ENCODE assay signal across 22 mouse cellular contexts in the genomic region with DNA sequence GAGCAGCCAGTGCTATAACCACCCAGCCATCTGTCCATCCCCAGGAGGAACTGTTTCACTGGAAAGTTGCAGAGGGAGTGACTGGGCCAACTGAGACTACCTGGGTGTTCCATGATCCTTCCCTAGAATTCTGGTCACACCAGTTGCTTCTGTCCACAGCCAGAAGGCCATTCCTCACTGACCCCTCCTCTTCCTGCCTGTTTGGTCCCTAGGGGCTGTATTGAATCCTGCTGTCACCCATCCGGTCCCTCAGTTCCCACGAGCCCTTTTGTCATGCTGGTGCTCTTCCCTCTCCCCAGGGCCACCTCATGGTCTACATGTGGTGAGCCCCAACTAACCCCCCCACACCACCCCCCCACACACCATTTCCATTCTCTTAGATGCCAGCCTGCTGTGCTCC. TPM values are rescaled to one million over a fixed set of nuclear protein-coding genes. Genes with fewer than 3 reads are reported as not detected.
"Had no signal": no experiment of that assay in that cellular context is flagged by ENCODE, and none has a peak within 500 bp of the region (broad histone marks: within the 10 kb centered on the region; RNA-seq: fewer than 3 reads in every experiment).

No protein-coding gene starts in this region.

- H3K9ac ChIP-seq: limb, embryonic 15.5 days; liver, embryonic 12.5 days; midbrain, embryonic 13.5 days; neural tube, embryonic 15.5 days had no signal

- H3K9me3 ChIP-seq: limb, embryonic 15.5 days; liver, embryonic 12.5 days; midbrain, embryonic 13.5 days; neural tube, embryonic 15.5 days had no signal

- H3K27me3 ChIP-seq: limb, embryonic 15.5 days; liver, embryonic 12.5 days; midbrain, embryonic 13.5 days; neural tube, embryonic 15.5 days had no signal

- ATAC-seq: liver, embryonic 12.5 days; midbrain, embryonic 13.5 days had no signal

- H3K36me3 ChIP-seq: limb, embryonic 15.5 days; liver, embryonic 12.5 days; neural tube, embryonic 15.5 days had no signal

- H3K27ac ChIP-seq: limb, embryonic 15.5 days; liver, embryonic 12.5 days; midbrain, embryonic 13.5 days; neural tube, embryonic 15.5 days had no signal

- H3K4me2 ChIP-seq: limb, embryonic 15.5 days; liver, embryonic 12.5 days; midbrain, embryonic 13.5 days; neural tube, embryonic 15.5 days had no signal

- DNase-seq: kidney, adult 11 months; layer of hippocampus, adult 9-11 months; layer of hippocampus, postnatal 36 days; lung, postnatal 4 days; right cerebral cortex, adult 18-20 months; right cerebral cortex, postnatal 25 days; thymus, postnatal 36 days had no signal

- H3K4me3 ChIP-seq: limb, embryonic 15.5 days; liver, embryonic 12.5 days; midbrain, embryonic 13.5 days; myocyte; neural tube, embryonic 15.5 days had no signal

RNA-seq across cellular contexts. Expression of a gene that starts 6.6 kb away (rescaled TPM):
- total RNA-seq: layer of hippocampus, adult 18-20 months; layer of hippocampus, postnatal 36 days; left cerebral cortex, adult 8-10 months; left cerebral cortex, postnatal 25 days; megakaryocyte-erythroid progenitor cell, adult 5-6 weeks had no signal
- polyA plus RNA-seq: limb, embryonic 11.5 days; limb, embryonic 15.5 days; liver, embryonic 12.5 days; liver, embryonic 16.5 days; lung, embryonic 16.5 days; midbrain, embryonic 13.5 days; myocyte; neural tube, embryonic 11.5 days; neural tube, embryonic 15.5 days; small intestine, adult 2 months; stomach, embryonic 16.5 days had no signal
